Mouse (Mus musculus) cortical plate, adult 2 months (tissue): Measurements from ENCODE around the gene Oaz2.

ENCODE experiments used
- CTCF ChIP-seq: fragments of 200-500 bp; IDR thresholded peaks from 2 replicates; pipeline ENCODE4 v1.5.1; 2011; ENCODE audit warnings: mild to moderate bottlenecking, control low read depth, low read length; ENCODE audit not compliant: insufficient read depth; ENCODE audit errors: extremely low read depth
- POLR2A ChIP-seq: fragments of 200-500 bp; IDR thresholded peaks from 2 replicates; pipeline ENCODE4 v1.6.1; 2011; ENCODE audit warnings: mild to moderate bottlenecking, low read length, control low read depth; ENCODE audit not compliant: insufficient read depth; ENCODE audit errors: extremely low read depth

GRCm38 (mm10) chr9:65727491-65727890, 59.7 kb downstream of the Oaz2 start:
- TF ChIP-seq CTCF (no peak), POLR2A (no peak)
